In the genomic region with DNA sequence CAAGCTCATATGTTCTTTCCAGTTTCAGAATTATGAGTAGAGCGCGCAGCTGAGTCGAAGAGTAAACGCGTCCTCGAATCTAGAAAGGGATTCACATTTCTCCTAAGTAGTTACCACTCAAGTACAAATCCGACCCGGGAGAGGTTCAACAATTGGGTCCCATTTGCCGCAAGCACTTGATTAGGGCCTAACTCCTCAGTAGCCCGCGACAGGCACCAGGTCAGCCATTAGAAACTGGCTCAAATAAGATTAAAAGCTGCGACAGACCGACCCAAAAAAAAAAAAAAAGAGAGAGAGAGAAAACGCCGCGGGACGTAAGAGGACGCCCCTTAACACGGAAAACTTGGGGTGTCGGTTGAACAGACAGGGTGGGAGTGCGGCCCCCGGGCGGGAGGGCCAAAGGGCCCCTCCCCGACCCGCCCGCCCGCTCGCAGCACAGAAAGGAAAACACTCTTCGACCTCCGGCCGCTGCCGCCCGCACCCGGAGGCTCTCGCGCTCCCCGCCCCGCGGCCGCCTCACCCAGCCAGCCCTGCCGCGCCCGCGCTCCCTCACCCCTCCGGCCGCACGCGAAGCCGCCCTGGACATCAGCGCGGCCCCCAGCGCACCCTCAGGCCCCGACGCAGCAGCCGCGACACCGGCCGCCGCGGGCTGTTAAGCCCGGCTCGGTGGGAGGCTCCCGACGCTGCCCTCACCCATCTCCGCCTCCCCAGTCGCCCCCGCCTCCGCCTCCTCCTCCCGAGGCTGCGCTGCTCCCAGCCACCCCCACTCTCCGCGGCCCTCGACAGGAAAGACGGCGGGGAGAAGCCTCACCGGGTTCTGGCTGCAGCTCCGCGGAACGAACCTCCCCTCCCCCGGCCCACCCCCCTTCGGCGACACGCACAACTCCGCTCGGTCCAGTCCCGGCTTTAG, we compare ENCODE assay signal across 8 mouse cellular contexts. TPM values are rescaled to one million over a fixed set of nuclear protein-coding genes. Genes with fewer than 3 reads are reported as not detected.
DNase-seq lines count a peak whose midpoint lies in the region; ATAC-seq and TF ChIP-seq lines count a peak whose summit lies in the region.
"Not testable (repeated sequence)": the region's sequence is repeated elsewhere in the genome, so short reads cannot be mapped to it uniquely, and the experiment has no call there.

No protein-coding gene starts in this region.

- H3K9ac ChIP-seq in CH12.LX (ENCODE audit: insufficient read depth, low read depth) = peak overlapping the region; percentile 79
- H3K9ac ChIP-seq in forebrain, embryonic 11.5 days (ENCODE audit: low read length) = peak overlapping the region; percentile 84
- peak overlapping the region; percentile 83 for H3K9ac ChIP-seq in heart, postnatal 0 days (replicated peaks; ENCODE audit: low read depth, low read length)
- H3K9ac ChIP-seq in neural tube, embryonic 14.5 days (replicated peaks; ENCODE audit: low read depth, low read length) = peak overlapping the region; percentile 72

- peak overlapping the region; percentile 79 for H3K27ac ChIP-seq in CH12.LX (ENCODE audit: insufficient read depth, low read depth)
- H3K27ac ChIP-seq in forebrain, embryonic 11.5 days (ENCODE audit: low read depth, low read length) = peak overlapping the region; percentile 86
- peak overlapping the region; percentile 97 for H3K27ac ChIP-seq in heart, postnatal 0 days (ENCODE audit: low read depth)
- H3K27ac ChIP-seq in neural tube, embryonic 14.5 days (ENCODE audit: low read depth, low read length) = peak overlapping the region; percentile 79

- H3K36me3 ChIP-seq in CH12.LX (replicated peaks in 1 of 2; ENCODE audit: control insufficient read depth in 1 of 2, insufficient read depth in 1 of 2, low read length in 1 of 2) = peaks cover 3 to 15% of the 10 kb centered on the region in 2 experiments
- not testable (repeated sequence) for H3K36me3 ChIP-seq in forebrain, embryonic 11.5 days (ENCODE audit: control insufficient read depth, insufficient read depth, low read length); heart, postnatal 0 days (replicated peaks; ENCODE audit: control insufficient read depth, insufficient read depth, low read length); neural tube, embryonic 14.5 days (ENCODE audit: control insufficient read depth, insufficient read depth, low read length)

- peak; percentile 37; the same call in 1 of the 2 replicates for TF ChIP-seq POLR2A in CH12.LX (IDR thresholded peaks at IDR 0.05; ENCODE audit: low read depth, low read length)
- TF ChIP-seq POLR2A in lung, adult 2 months (IDR thresholded peaks at IDR 0.05; ENCODE audit: borderline replicate concordance, extremely low read depth, low read depth, low read length) = 0 out of 2 replicates have a peak, but pooled peaks have one; percentile 11

- not testable (repeated sequence) for H3K27me3 ChIP-seq in CH12.LX (replicated peaks); forebrain, embryonic 11.5 days (ENCODE audit: control insufficient read depth, insufficient read depth, low read length); heart, postnatal 0 days (ENCODE audit: control insufficient read depth, insufficient read depth, low read length); neural tube, embryonic 14.5 days (ENCODE audit: control insufficient read depth, insufficient read depth, low read length)

- H3K79me2 ChIP-seq in CH12.LX (replicated peaks; ENCODE audit: control insufficient read depth, extremely low read depth, insufficient read depth, poor library complexity, severe bottlenecking) = peaks cover 17% of the 10 kb centered on the region

- H3K4me1 ChIP-seq in CH12.LX (ENCODE audit: control insufficient read depth in 1 of 2, insufficient read depth in 2 of 2) = peaks cover 0 to 19% of the 10 kb centered on the region in 2 experiments; a peak in 1 of 4 replicates
- H3K4me1 ChIP-seq in forebrain, embryonic 11.5 days (replicated peaks; ENCODE audit: control insufficient read depth, insufficient read depth, low read length) = not testable (repeated sequence)
- H3K4me1 ChIP-seq in heart, postnatal 0 days (ENCODE audit: control insufficient read depth, insufficient read depth) = peaks cover 14% of the 10 kb centered on the region; the same call in 1 of the 2 replicates
- H3K4me1 ChIP-seq in lung, adult 2 months (ENCODE audit: control insufficient read depth, insufficient read depth, low read length) = peaks cover 15% of the 10 kb centered on the region
- H3K4me1 ChIP-seq in neural tube, embryonic 14.5 days (ENCODE audit: control insufficient read depth, insufficient read depth, low read length) = peaks cover 10% of the 10 kb centered on the region

- dilution Hi-C loops in CH12.LX (cut with MboI; ENCODE audit: extremely low pct_ligation_motif_present, extremely low pct_unique_long_range_greater_than_20kb, low sequenced_read_pairs) = not testable (repeated sequence)

- H3K4me2 ChIP-seq in CH12.LX (ENCODE audit: insufficient read depth, low read depth, poor library complexity, severe bottlenecking) = peak overlapping the region; percentile 74; the same call in 1 of the 2 replicates
- H3K4me2 ChIP-seq in forebrain, embryonic 11.5 days (ENCODE audit: low read depth, low read length, severe bottlenecking) = peak overlapping the region; percentile 68
- peak overlapping the region; percentile 56 for H3K4me2 ChIP-seq in heart, postnatal 0 days (ENCODE audit: low read depth, low read length)
- peak overlapping the region; percentile 45 for H3K4me2 ChIP-seq in neural tube, embryonic 14.5 days (ENCODE audit: low read depth, low read length)

- peak overlapping the region; percentile 61 to 97 (median 63) for H3K4me3 ChIP-seq in CH12.LX (replicated peaks in 1 of 3; ENCODE audit: low read depth in 2 of 3, low read length in 2 of 3, poor library complexity in 1 of 3)
- peak overlapping the region; percentile 74 for H3K4me3 ChIP-seq in forebrain, embryonic 11.5 days (ENCODE audit: low read depth, low read length)
- peak overlapping the region; percentile 75 for H3K4me3 ChIP-seq in heart, postnatal 0 days (ENCODE audit: low read depth, low read length)
- peak overlapping the region; percentile 76 for H3K4me3 ChIP-seq in lung, adult 2 months (replicated peaks; ENCODE audit: extremely low read depth, low read depth, low read length)
- H3K4me3 ChIP-seq in neural tube, embryonic 14.5 days (ENCODE audit: low read depth, low read length) = peak overlapping the region; percentile 64

- WGBS in forebrain, embryonic 11.5 days = 1% methylated on average over 35 of the region's 86 CpGs
- under 1% methylated on average over 32 of the region's 86 CpGs for WGBS in heart, postnatal 0 days
- WGBS in lung, adult 2 months = 2% methylated on average over 52 of the region's 86 CpGs
- WGBS in neural tube, embryonic 14.5 days = under 1% methylated on average over 39 of the region's 86 CpGs

- H3K9me3 ChIP-seq in CH12.LX (replicated peaks; ENCODE audit: low read length); forebrain, embryonic 11.5 days (ENCODE audit: control insufficient read depth, low read length); heart, postnatal 0 days (replicated peaks; ENCODE audit: control insufficient read depth, low read length); neural tube, embryonic 14.5 days (ENCODE audit: control insufficient read depth, low read length): not testable (repeated sequence)

- TF ChIP-seq RAD21 in CH12.LX (IDR thresholded peaks at IDR 0.05; ENCODE audit: low read depth, low read length) = not testable (repeated sequence)

- peak; percentile 21 for DNase-seq in CH12.LX (ENCODE audit: extremely low read depth)
- DNase-seq in forebrain, embryonic 11.5 days (ENCODE audit: low spot score) = peak; percentile 80
- peak; percentile 39 for DNase-seq in heart, postnatal 0 days (ENCODE audit: low spot score)
- peak; percentile 43 to 75 for DNase-seq in kidney, postnatal 25 days
- DNase-seq in lung, adult 2 months = peak; percentile 67
- DNase-seq in testis, postnatal 10 days (ENCODE audit: low spot score) = peak; percentile 68

- peak; percentile 62; the same call in 1 of the 2 replicates for ATAC-seq in cerebellum, adult (ENCODE audit: insufficient number of reproducible peaks, low FRiP score, low TSS enrichment)
- not testable (repeated sequence) for ATAC-seq in forebrain, embryonic 11.5 days (replicated peaks; ENCODE audit: low FRiP score); heart, postnatal 0 days (ENCODE audit: insufficient read depth, low read depth); neural tube, embryonic 14.5 days (ENCODE audit: low read depth)

- in situ Hi-C loops in CH12.LX (cut with MboI; ENCODE audit: low pct_ligation_motif_present, low pct_unique_long_range_greater_than_20kb, low sequenced_read_pairs) = not testable (repeated sequence)

- TF ChIP-seq CTCF in CH12.LX (conservative IDR thresholded peaks at IDR 0.05 in 1 of 2, IDR thresholded peaks at IDR 0.05 in 1 of 2; ENCODE audit: low read depth in 2 of 2, low read length in 2 of 2); heart, postnatal 0 days (IDR thresholded peaks at IDR 0.05; ENCODE audit: low read depth); lung, adult 2 months (IDR thresholded peaks at IDR 0.05; ENCODE audit: insufficient read depth, low read length): not testable (repeated sequence)

- TF ChIP-seq EP300 in CH12.LX (IDR thresholded peaks at IDR 0.05; ENCODE audit: low read length); heart, postnatal 0 days (IDR thresholded peaks at IDR 0.05; ENCODE audit: low read depth): not testable (repeated sequence)

RNA-seq across cellular contexts. Expression of a gene that starts 0.5 kb away (rescaled TPM):
- total RNA-seq in CH12.LX (2012; rRNA removed) = 6.0 and 6.5 TPM in 2 replicates
- 12.1 and 15.5 TPM in 2 replicates for total RNA-seq in CH12.LX (2014; rRNA removed)
- polyA plus RNA-seq in CH12.LX (2012; ENCODE audit: insufficient read length, low read depth) = 13.2 and 13.8 TPM in 2 replicates
- polyA plus RNA-seq in forebrain, embryonic 11.5 days (2014; fragmentation: Nextera tagmentation; extraction: Ambion mirVana) = 23.2 and 23.9 TPM in 2 replicates
- total RNA-seq in heart, postnatal 0 days (2014; rRNA removed; ENCODE audit: low replicate concordance) = 6.1 and 8.5 TPM in 2 replicates
- polyA plus RNA-seq in heart, postnatal 0 days (2015; fragmentation: Nextera tagmentation; extraction: Ambion mirVana) = 17.3 and 18.2 TPM in 2 replicates
- polyA plus RNA-seq in lung, adult 2 months (2012; rRNA removed) = 4.2 and 6.8 TPM in 2 replicates
- polyA plus RNA-seq in neural tube, embryonic 14.5 days (2014; fragmentation: Nextera tagmentation; extraction: Ambion mirVana) = 26.5 and 28.0 TPM in 2 replicates

RNA-seq across cellular contexts. Expression of a gene that starts 32.9 kb away (rescaled TPM):
- total RNA-seq in CH12.LX (2012; rRNA removed) (45.7 and 46.9 TPM in 2 replicates), CH12.LX (2014; rRNA removed) (42.5 and 47.7 TPM in 2 replicates)
- 125 and 134 TPM in 2 replicates for polyA plus RNA-seq in CH12.LX (2012; ENCODE audit: insufficient read length, low read depth)
- polyA plus RNA-seq in forebrain, embryonic 11.5 days (2014; fragmentation: Nextera tagmentation; extraction: Ambion mirVana) = 66.6 and 67.3 TPM in 2 replicates
- 20.0 and 22.4 TPM in 2 replicates for total RNA-seq in heart, postnatal 0 days (2014; rRNA removed; ENCODE audit: low replicate concordance)
- polyA plus RNA-seq in heart, postnatal 0 days (2015; fragmentation: Nextera tagmentation; extraction: Ambion mirVana) = 12.6 and 14.0 TPM in 2 replicates
- polyA plus RNA-seq in lung, adult 2 months (2012; rRNA removed) = 5.6 and 6.0 TPM in 2 replicates
- 51.3 and 72.5 TPM in 2 replicates for polyA plus RNA-seq in neural tube, embryonic 14.5 days (2014; fragmentation: Nextera tagmentation; extraction: Ambion mirVana)

Comparison
In these comparisons a context has a peak if more than half of its experiments do, and no peak if none do; other contexts are left out.
1. DNase-seq: peak in every context shown above with its lines; median percentile 80 in forebrain, embryonic 11.5 days; 68 in testis, postnatal 10 days; 67 in lung, adult 2 months; 59 in kidney, postnatal 25 days; 39 in heart, postnatal 0 days; 21 in CH12.LX.